Mouse (Mus musculus) right cerebral cortex, postnatal 36 days (tissue): ENCODE results near the gene B9d2.

Source experiments
- DNase-seq, 2 experiments: peaks; one replicate each; pipeline ENCODE4 v3.0.0; 2022; ENCODE audit warnings: low spot score in 2 of 2, mixed read lengths in 1 of 2

Gene B9d2

GRCm38 (mm10) chr7:25680514-25681258 is at the start of gene B9d2:
TSS of gene B9d2 (plus strand) at chr7:25680780.
- DNase-seq: peak; percentile 91 to 92

GRCm38 (mm10) chr7:25632679-25633078 is 47.9 kb upstream of the B9d2 start:
- no peak for DNase-seq

- DNase-seq: no peak
Observed at GRCm38 (mm10) chr7:25636373-25636772, 44.2 kb upstream of the B9d2 start.

GRCm38 (mm10) chr7:25637099-25637498 is 43.5 kb upstream of the B9d2 start:
- DNase-seq: no peak

GRCm38 (mm10) chr7:25639754-25640153 is 40.8 kb upstream of the B9d2 start:
- DNase-seq: peak; percentile 50 to 53

GRCm38 (mm10) chr7:25644136-25644535 is 36.4 kb upstream of the B9d2 start:
- DNase-seq: no peak

- no peak for DNase-seq
Observed at GRCm38 (mm10) chr7:25644631-25645030, 35.9 kb upstream of the B9d2 start.

GRCm38 (mm10) chr7:25645074-25645473 is 35.5 kb upstream of the B9d2 start:
- DNase-seq: no peak

GRCm38 (mm10) chr7:25647574-25648123 is 32.9 kb upstream of the B9d2 start:
- no peak for DNase-seq

GRCm38 (mm10) chr7:25649839-25650238 is 30.7 kb upstream of the B9d2 start:
- no peak for DNase-seq

GRCm38 (mm10) chr7:25651281-25651680 is 29.3 kb upstream of the B9d2 start:
- DNase-seq: no peak

GRCm38 (mm10) chr7:25652244-25652759 is 28.3 kb upstream of the B9d2 start:
- no peak for DNase-seq

- DNase-seq: no peak
Observed at GRCm38 (mm10) chr7:25655601-25656428, 24.8 kb upstream of the B9d2 start.

- DNase-seq: no peak
Observed at GRCm38 (mm10) chr7:25657785-25658184, 22.8 kb upstream of the B9d2 start.

GRCm38 (mm10) chr7:25658657-25659472 is 21.7 kb upstream of the B9d2 start, which contains the start of the genes Bckdha and Exosc5:
TSS of gene Bckdha (minus strand) at chr7:25658981.
TSS of gene Exosc5 (plus strand) at chr7:25659164.
- DNase-seq: peak; percentile 99

GRCm38 (mm10) chr7:25666381-25666780 is 14.2 kb upstream of the B9d2 start:
- no peak for DNase-seq

GRCm38 (mm10) chr7:25669158-25669557 is 11.4 kb upstream of the B9d2 start:
- DNase-seq: no peak

GRCm38 (mm10) chr7:25669631-25670030 is 10.9 kb upstream of the B9d2 start:
- no peak for DNase-seq

GRCm38 (mm10) chr7:25670096-25670495 is 10.5 kb upstream of the B9d2 start:
- DNase-seq: no peak

- DNase-seq: no peak
Observed at GRCm38 (mm10) chr7:25671686-25672085, 8.9 kb upstream of the B9d2 start.

- no peak for DNase-seq
Observed at GRCm38 (mm10) chr7:25672442-25672841, 8.1 kb upstream of the B9d2 start.
